Mouse (Mus musculus): Measurements from ENCODE around the gene Nr1h5. TPM values are rescaled to one million over a fixed set of nuclear protein-coding genes. Genes with fewer than 3 reads are reported as not detected.

The Nr1h5 gene
- total RNA-seq (2014; rRNA removed; ENCODE audit: low replicate concordance) (not detected in 2 replicates), polyA plus RNA-seq (2015; fragmentation: Nextera tagmentation; extraction: Ambion mirVana) (0.04 TPM in 1 of 2 replicates, not detected in the other)

- ATAC-seq (ENCODE audit: insufficient read depth, low read depth) (no peak), DNase-seq (ENCODE audit: low spot score) (no peak)
- Histone ChIP-seq H3K4me3 (ENCODE audit: low read depth, low read length) (no peak within 1 kb of the TSS), H3K9ac (replicated peaks; ENCODE audit: low read depth, low read length) (no peak within 1 kb of the TSS), H3K27ac (ENCODE audit: low read depth) (no peak within 1 kb of the TSS), H3K4me2 (ENCODE audit: low read depth, low read length) (no peak within 1 kb of the TSS), H3K9me3 (replicated peaks; ENCODE audit: control insufficient read depth, low read length) (no peaks in the 10 kb centered on the region), H3K4me1 (ENCODE audit: control insufficient read depth, insufficient read depth) (no peaks in the 10 kb centered on the region), H3K36me3 (replicated peaks; ENCODE audit: control insufficient read depth, insufficient read depth, low read length) (no peaks in the 10 kb centered on the region), H3K27me3 (ENCODE audit: control insufficient read depth, insufficient read depth, low read length) (no peaks in the 10 kb centered on the region)
- 8% methylated on average over 3 of the region's 3 CpGs for WGBS
- TF ChIP-seq EP300 (IDR thresholded peaks at IDR 0.05; ENCODE audit: low read depth) = no peak
- no peak for TF ChIP-seq CTCF (IDR thresholded peaks at IDR 0.05; ENCODE audit: low read depth)
Measured at GRCm38 (mm10) chr3:102964033-102964432, at the start of gene Nr1h5. Gene Nr1h5, minus strand, starts transcription at chr3:102964133.

DNA sequence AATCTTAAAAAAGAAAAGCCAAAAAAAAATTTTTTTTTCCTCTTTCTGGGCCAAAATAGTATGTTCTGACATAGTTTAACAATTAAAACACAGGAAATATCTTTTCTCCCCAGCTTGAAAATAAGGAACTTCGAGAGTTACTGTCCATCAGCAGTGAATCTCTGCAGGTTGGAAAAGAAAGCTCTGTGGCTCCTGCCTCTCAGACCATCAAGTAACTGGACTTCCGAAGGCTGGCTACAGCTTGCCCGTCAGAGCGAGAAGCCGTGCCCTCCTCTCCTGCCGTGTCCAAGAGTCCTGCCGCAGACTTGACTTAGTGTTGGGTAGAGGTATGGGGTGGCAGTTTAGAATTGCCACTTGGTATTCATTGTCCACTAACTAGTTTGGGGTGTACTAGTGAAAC is 37.7 kb upstream of the Nr1h5 start:
- no peak overlapping the region for H3K27ac ChIP-seq (ENCODE audit: low read depth)
- no peak overlapping the region for H3K4me2 ChIP-seq (ENCODE audit: low read depth, low read length)
- H3K4me1 ChIP-seq (ENCODE audit: control insufficient read depth, insufficient read depth) = 0 out of 2 replicates have a peak, but pooled peaks cover 2% of the 10 kb centered on the region
- H3K4me3 ChIP-seq (ENCODE audit: low read depth, low read length) = no peak overlapping the region
- no peaks in the 10 kb centered on the region for H3K27me3 ChIP-seq (ENCODE audit: control insufficient read depth, insufficient read depth, low read length)
- no peak for TF ChIP-seq EP300 (IDR thresholded peaks at IDR 0.05; ENCODE audit: low read depth)
- no peak for TF ChIP-seq CTCF (IDR thresholded peaks at IDR 0.05; ENCODE audit: low read depth)
- DNase-seq (ENCODE audit: low spot score) (no peak), ATAC-seq (ENCODE audit: insufficient read depth, low read depth) (no peak)
- no peaks in the 10 kb centered on the region for H3K9me3 ChIP-seq (replicated peaks; ENCODE audit: control insufficient read depth, low read length)
- peaks cover 68% of the 10 kb centered on the region for H3K36me3 ChIP-seq (replicated peaks; ENCODE audit: control insufficient read depth, insufficient read depth, low read length)
- H3K9ac ChIP-seq (replicated peaks; ENCODE audit: low read depth, low read length) = no peak overlapping the region
- 93% methylated on average over 7 of the region's 7 CpGs for WGBS

GRCm38 (mm10) chr3:102997591-102997990 is 33.7 kb upstream of the Nr1h5 start:
- Histone ChIP-seq H3K4me2 (ENCODE audit: low read depth, low read length) (no peak overlapping the region), H3K4me1 (ENCODE audit: control insufficient read depth, insufficient read depth) (peaks cover 13% of the 10 kb centered on the region), H3K27ac (ENCODE audit: low read depth) (0 out of 2 replicates have a peak overlapping the region, but pooled peaks have one; percentile 7), H3K4me3 (ENCODE audit: low read depth, low read length) (no peak overlapping the region), H3K27me3 (ENCODE audit: control insufficient read depth, insufficient read depth, low read length) (no peaks in the 10 kb centered on the region), H3K36me3 (replicated peaks; ENCODE audit: control insufficient read depth, insufficient read depth, low read length) (peaks cover 42% of the 10 kb centered on the region), H3K9ac (replicated peaks; ENCODE audit: low read depth, low read length) (no peak overlapping the region), H3K9me3 (replicated peaks; ENCODE audit: control insufficient read depth, low read length) (no peaks in the 10 kb centered on the region)
- TF ChIP-seq CTCF (IDR thresholded peaks at IDR 0.05; ENCODE audit: low read depth) = no peak
- no peak for TF ChIP-seq EP300 (IDR thresholded peaks at IDR 0.05; ENCODE audit: low read depth)
- ATAC-seq (ENCODE audit: insufficient read depth, low read depth) (no peak), DNase-seq (ENCODE audit: low spot score) (no peak)
- WGBS = 62% methylated on average over 3 of the region's 3 CpGs

DNA sequence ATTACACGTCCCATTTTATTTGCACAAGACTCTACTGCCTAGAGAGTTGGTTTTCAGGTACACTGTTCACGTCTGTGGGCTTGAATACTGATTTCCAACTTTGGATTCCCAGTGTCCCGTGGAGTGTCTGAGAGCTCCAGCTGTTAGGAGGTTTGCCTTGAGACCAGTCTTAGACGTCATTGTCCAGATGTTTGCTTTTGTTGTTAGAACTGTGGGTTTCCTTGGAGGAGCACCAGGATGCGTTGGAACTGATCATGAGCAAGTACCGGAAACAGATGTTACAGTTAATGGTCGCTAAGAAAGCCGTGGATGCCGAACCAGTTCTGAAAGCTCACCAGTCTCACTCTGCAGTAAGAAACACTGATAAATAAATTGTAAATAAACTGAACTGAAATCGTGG is 33.1 kb upstream of the Nr1h5 start:
- Histone ChIP-seq H3K36me3 (replicated peaks; ENCODE audit: control insufficient read depth, insufficient read depth, low read length) (peaks cover 37% of the 10 kb centered on the region), H3K4me3 (ENCODE audit: low read depth, low read length) (no peak overlapping the region), H3K4me2 (ENCODE audit: low read depth, low read length) (no peak overlapping the region), H3K4me1 (ENCODE audit: control insufficient read depth, insufficient read depth) (peaks cover 13% of the 10 kb centered on the region), H3K27ac (ENCODE audit: low read depth) (peak overlapping the region; percentile 98), H3K27me3 (ENCODE audit: control insufficient read depth, insufficient read depth, low read length) (no peaks in the 10 kb centered on the region), H3K9me3 (replicated peaks; ENCODE audit: control insufficient read depth, low read length) (no peaks in the 10 kb centered on the region), H3K9ac (replicated peaks; ENCODE audit: low read depth, low read length) (no peak overlapping the region)
- no peak for ATAC-seq (ENCODE audit: insufficient read depth, low read depth)
- WGBS = 66% methylated on average over 10 of the region's 10 CpGs
- peak; percentile 44 for DNase-seq (ENCODE audit: low spot score)
- TF ChIP-seq CTCF (IDR thresholded peaks at IDR 0.05; ENCODE audit: low read depth) (no peak), EP300 (IDR thresholded peaks at IDR 0.05; ENCODE audit: low read depth) (0 out of 2 replicates have a peak, but pooled peaks have one; percentile 30)

DNA sequence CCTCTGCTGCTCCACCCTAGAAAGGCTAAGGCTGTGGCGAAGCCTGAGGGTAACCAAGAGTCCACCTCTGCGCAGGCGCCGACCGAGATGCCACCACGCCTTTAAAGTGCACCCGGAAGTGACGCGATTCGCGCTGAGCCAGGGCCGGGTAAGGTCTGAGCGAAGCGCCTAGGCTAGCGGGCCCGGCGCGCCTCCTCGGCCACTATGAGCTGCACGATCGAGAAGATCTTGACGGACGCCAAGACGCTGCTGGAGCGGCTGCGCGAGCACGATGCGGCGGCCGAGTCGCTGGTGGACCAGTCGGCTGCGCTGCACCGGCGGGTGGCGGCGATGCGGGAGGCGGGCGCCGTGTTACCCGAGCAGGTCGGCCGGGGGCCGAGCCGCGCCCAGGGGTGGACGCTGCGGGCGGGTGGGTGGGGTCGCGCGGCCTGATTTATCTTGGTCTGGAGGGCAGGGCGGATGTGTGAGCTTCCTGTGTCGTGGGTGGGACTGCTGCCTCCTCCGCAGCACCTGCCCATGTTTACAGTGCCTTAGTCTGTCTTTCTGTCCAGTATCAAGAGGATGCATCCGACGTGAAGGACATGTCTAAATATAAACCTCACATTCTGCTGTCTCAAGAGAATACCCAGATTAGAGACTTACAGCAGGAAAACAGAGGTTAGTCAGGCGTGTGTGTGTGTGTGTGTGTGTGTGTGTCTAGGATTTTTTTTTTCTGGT is 31.8 kb upstream of the Nr1h5 start, which contains the start of gene Sike1:
Gene Sike1 (plus strand): TSS at position 104 of the 717 bp plus-strand sequence.
- Histone ChIP-seq H3K9me3 (replicated peaks; ENCODE audit: control insufficient read depth, low read length) (no peaks in the 10 kb centered on the region), H3K4me2 (ENCODE audit: low read depth, low read length) (peak within 1 kb of the TSS; percentile 76), H3K36me3 (replicated peaks; ENCODE audit: control insufficient read depth, insufficient read depth, low read length) (peaks cover 26% of the 10 kb centered on the region), H3K4me1 (ENCODE audit: control insufficient read depth, insufficient read depth) (peaks cover 13% of the 10 kb centered on the region), H3K4me3 (ENCODE audit: low read depth, low read length) (peak within 1 kb of the TSS; percentile 90), H3K9ac (replicated peaks; ENCODE audit: low read depth, low read length) (peak within 1 kb of the TSS; percentile 84), H3K27ac (ENCODE audit: low read depth) (peak within 1 kb of the TSS; percentile 98), H3K27me3 (ENCODE audit: control insufficient read depth, insufficient read depth, low read length) (no peaks in the 10 kb centered on the region)
- TF ChIP-seq CTCF (IDR thresholded peaks at IDR 0.05; ENCODE audit: low read depth) (no peak), EP300 (IDR thresholded peaks at IDR 0.05; ENCODE audit: low read depth) (peak; percentile 77; the same call in 1 of the 2 replicates)
- WGBS = under 1% methylated on average over 59 of the region's 60 CpGs
- DNase-seq (ENCODE audit: low spot score) (peak; percentile 92), ATAC-seq (ENCODE audit: insufficient read depth, low read depth) (peak; percentile 98)

Measured in heart, postnatal 0 days (tissue).